Mouse (Mus musculus) hindbrain, embryonic 14.5 days (tissue): ENCODE results near the gene Tmem114. TPM values are rescaled to one million over a fixed set of nuclear protein-coding genes. Genes with fewer than 3 reads are reported as not detected.

Source experiments
- ATAC-seq: fragments of 200-750 bp; cut with Nextera tagmentation; 2 replicates; pipeline ENCODE4 v1.8.0; 2017; ENCODE audit warnings: moderate number of reproducible peaks, mild to moderate bottlenecking, moderate TSS enrichment, moderate library complexity; ENCODE audit not compliant: low FRiP score
- DNase-seq: peaks from one replicate; pipeline ENCODE4 v3.0.0-alpha.2; 2015; ENCODE audit warnings: low spot score
- H3K27ac ChIP-seq: fragments of 300-500 bp; sonication (generic); 2 replicates; pipeline ENCODE4 v1.5.1; 2014; ENCODE audit warnings: mild to moderate bottlenecking, moderate library complexity
- H3K27me3 ChIP-seq: fragments of 300-500 bp; sonication (generic); 2 replicates; pipeline ENCODE4 v1.6.1; 2014; ENCODE audit warnings: mild to moderate bottlenecking, low read length, mixed read lengths; ENCODE audit not compliant: control insufficient read depth, insufficient read depth
- H3K36me3 ChIP-seq: fragments of 300-500 bp; sonication (generic); replicated peaks from 2 replicates; pipeline ENCODE4 v1.6.1; 2014; ENCODE audit not compliant: control insufficient read depth, insufficient read depth
- H3K4me1 ChIP-seq: fragments of 300-500 bp; sonication (generic); replicated peaks from 2 replicates; pipeline ENCODE4 v1.6.1; 2014; ENCODE audit warnings: antibody characterized with exemption, low read length, mixed read lengths; ENCODE audit not compliant: control insufficient read depth, insufficient read depth
- H3K4me2 ChIP-seq: fragments of 300-500 bp; sonication (generic); replicated peaks from 2 replicates; pipeline ENCODE4 v1.6.1; 2014; ENCODE audit warnings: mild to moderate bottlenecking, moderate library complexity
- H3K4me3 ChIP-seq: fragments of 300-500 bp; sonication (generic); replicated peaks from 2 replicates; pipeline ENCODE4 v1.5.1; 2014; ENCODE audit warnings: mild to moderate bottlenecking, low read length
- H3K9ac ChIP-seq: fragments of 300-500 bp; sonication (generic); 2 replicates; pipeline ENCODE4 v1.6.1; 2014
- H3K9me3 ChIP-seq: fragments of 300-500 bp; sonication (generic); 2 replicates; pipeline ENCODE4 v1.6.1; 2016; ENCODE audit warnings: low read length; ENCODE audit not compliant: control insufficient read depth
- WGBS: fragments of 180-500 bp; shearing (Covaris S2); extraction: QIAGEN DNeasy Blood & Tissue Kit; methylation state at CpG from one replicate; pipeline ENCODE4 v1.1.7; 2014; 5-methylcytosine and 5-hydroxymethylcytosine counted together
- polyA plus RNA-seq: library from polyadenylated mRNA; unstranded; fragments of >200 nt; fragmentation: Nextera tagmentation; extraction: Ambion mirVana; gene quantifications from 2 replicates; pipeline ENCODE4 v1.2.1, GENCODE M21; 2014

Gene Tmem114
- polyA plus RNA-seq, 1 experiment from 2014 or later = 0.86 TPM

DNA sequence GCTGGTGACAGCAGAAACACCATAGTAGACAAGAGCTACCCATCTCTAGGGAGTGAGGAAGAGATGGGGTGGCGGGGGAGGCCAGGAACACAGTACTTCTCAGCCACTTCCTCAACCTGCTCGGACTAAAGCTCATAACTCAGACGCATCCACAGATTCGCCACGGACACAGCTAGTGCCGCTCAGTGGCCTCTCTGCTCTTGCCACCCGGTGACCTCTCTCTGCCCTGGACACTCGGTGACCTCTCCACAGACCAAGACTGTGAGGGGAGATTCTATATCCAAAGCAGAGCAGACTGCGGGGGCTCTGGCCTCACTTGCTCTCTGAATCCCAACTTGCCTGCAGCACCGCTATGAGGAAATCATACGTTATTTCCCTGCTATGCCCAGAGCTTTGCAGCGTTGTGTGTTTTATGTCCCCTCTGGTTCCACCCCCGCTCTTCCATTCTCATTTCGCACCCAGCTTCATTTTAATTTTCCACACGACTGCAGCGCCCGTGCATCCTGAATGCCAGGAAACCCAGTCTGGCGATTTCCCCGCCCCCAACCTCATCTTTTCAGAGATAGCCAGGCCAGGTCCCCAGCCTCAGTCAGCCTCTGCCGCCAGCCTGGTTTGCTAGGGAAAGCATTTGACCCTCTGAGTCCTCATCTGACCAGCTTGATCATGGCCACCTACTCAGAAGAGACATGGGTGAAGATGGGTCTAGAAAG lies 7.8 kb downstream of the Tmem114 start:
- WGBS = 38% methylated on average over 20 of the region's 20 CpGs
- Histone ChIP-seq H3K4me1 (no peaks in the 10 kb centered on the region), H3K4me2 (no peak overlapping the region), H3K27ac (no peak overlapping the region), H3K4me3 (no peak overlapping the region), H3K36me3 (no peaks in the 10 kb centered on the region), H3K27me3 (0 out of 2 replicates have a peak, but pooled peaks cover 3% of the 10 kb centered on the region), H3K9me3 (no peaks in the 10 kb centered on the region), H3K9ac (no peak overlapping the region)
- ATAC-seq (no peak), DNase-seq (no peak)

GRCm38 (mm10) chr16:8415996-8416395 lies 8.9 kb downstream of the Tmem114 start:
- WGBS = 87% methylated on average over 8 of the region's 8 CpGs
- Histone ChIP-seq H3K9me3 (no peaks in the 10 kb centered on the region), H3K9ac (no peak overlapping the region), H3K4me2 (no peak overlapping the region), H3K4me1 (no peaks in the 10 kb centered on the region), H3K36me3 (no peaks in the 10 kb centered on the region), H3K4me3 (no peak overlapping the region), H3K27me3 (peaks cover 5% of the 10 kb centered on the region; the same call in 1 of the 2 replicates), H3K27ac (no peak overlapping the region)
- ATAC-seq = no peak
- no peak for DNase-seq

GRCm38 (mm10) chr16:8413441-8413840 lies 11.5 kb downstream of the Tmem114 start:
- ATAC-seq (no peak), DNase-seq (no peak)
- H3K4me2 ChIP-seq = no peak overlapping the region
- H3K36me3 ChIP-seq = no peaks in the 10 kb centered on the region
- WGBS = 79% methylated on average over 8 of the region's 8 CpGs
- no peak overlapping the region for H3K27ac ChIP-seq
- no peaks in the 10 kb centered on the region for H3K4me1 ChIP-seq
- no peaks in the 10 kb centered on the region for H3K9me3 ChIP-seq
- H3K9ac ChIP-seq = no peak overlapping the region
- H3K4me3 ChIP-seq = no peak overlapping the region
- H3K27me3 ChIP-seq = peaks cover 5% of the 10 kb centered on the region; the same call in 1 of the 2 replicates

- Histone ChIP-seq H3K27me3 (peaks cover 5% of the 10 kb centered on the region; the same call in 1 of the 2 replicates), H3K4me3 (no peak overlapping the region), H3K36me3 (no peaks in the 10 kb centered on the region), H3K9ac (no peak overlapping the region), H3K4me2 (no peak overlapping the region), H3K4me1 (no peaks in the 10 kb centered on the region), H3K27ac (no peak overlapping the region), H3K9me3 (no peaks in the 10 kb centered on the region)
- ATAC-seq = peak; percentile 78
- DNase-seq = peak; percentile 89
- WGBS = 17% methylated on average over 7 of the region's 7 CpGs
Observed at GRCm38 (mm10) chr16:8412213-8412612, 12.7 kb downstream of the Tmem114 start.

DNA sequence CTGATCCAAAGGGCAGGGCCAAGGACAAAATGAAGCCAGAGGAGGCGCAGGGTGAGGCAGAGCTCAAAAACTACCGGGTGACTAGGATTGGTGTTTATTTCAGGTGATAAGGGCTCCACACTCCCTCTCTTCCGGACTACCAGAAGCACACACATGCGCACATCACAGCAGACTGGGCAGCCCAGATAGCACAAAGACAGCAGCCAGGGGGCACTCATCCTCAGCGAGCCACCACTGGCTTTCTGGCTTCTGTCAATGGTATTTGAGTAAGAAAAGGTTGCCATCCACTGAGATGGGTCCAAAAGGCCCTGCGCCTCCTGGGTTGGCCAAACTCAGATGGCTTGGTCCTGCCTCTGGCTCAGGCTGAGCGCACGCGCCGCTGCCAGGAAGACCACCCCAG lies 15.7 kb downstream of the Tmem114 start:
- H3K4me2 ChIP-seq = 0 out of 2 replicates have a peak overlapping the region, but pooled peaks have one; percentile 4
- peaks cover 5% of the 10 kb centered on the region; the same call in 1 of the 2 replicates for H3K27me3 ChIP-seq
- no peak overlapping the region for H3K4me3 ChIP-seq
- no peaks in the 10 kb centered on the region for H3K9me3 ChIP-seq
- H3K4me1 ChIP-seq = no peaks in the 10 kb centered on the region
- WGBS = 31% methylated on average over 10 of the region's 10 CpGs
- no peak overlapping the region for H3K27ac ChIP-seq
- no peaks in the 10 kb centered on the region for H3K36me3 ChIP-seq
- ATAC-seq (0 out of 2 replicates have a peak, but pooled peaks have one; percentile 44), DNase-seq (no peak)
- no peak overlapping the region for H3K9ac ChIP-seq

- DNase-seq = peak; percentile 92
- 0% methylated on average over 6 of the region's 6 CpGs for WGBS
Observed at GRCm38 (mm10) chr16:8406708-8407107, 18.2 kb downstream of the Tmem114 start.

GRCm38 (mm10) chr16:8402663-8403062 lies 22.3 kb downstream of the Tmem114 start:
- 86% methylated on average over 2 of the region's 2 CpGs for WGBS
- H3K4me3 ChIP-seq = no peak overlapping the region
- no peaks in the 10 kb centered on the region for H3K4me1 ChIP-seq
- H3K27ac ChIP-seq = no peak overlapping the region
- H3K9me3 ChIP-seq = no peaks in the 10 kb centered on the region
- no peak overlapping the region for H3K4me2 ChIP-seq
- ATAC-seq (no peak), DNase-seq (no peak)
- no peaks in the 10 kb centered on the region for H3K36me3 ChIP-seq
- H3K27me3 ChIP-seq = no peaks in the 10 kb centered on the region
- H3K9ac ChIP-seq = no peak overlapping the region

More at GRCm38 (mm10) chr16:8406708-8407107, 18.2 kb downstream of the Tmem114 start:
- H3K4me2 ChIP-seq = no peak overlapping the region
- no peak overlapping the region for H3K9ac ChIP-seq
- no peaks in the 10 kb centered on the region for H3K4me1 ChIP-seq
- H3K27me3 ChIP-seq = peaks cover 5% of the 10 kb centered on the region; the same call in 1 of the 2 replicates
- no peak for ATAC-seq
- no peaks in the 10 kb centered on the region for H3K36me3 ChIP-seq
- H3K4me3 ChIP-seq = no peak overlapping the region
- no peaks in the 10 kb centered on the region for H3K9me3 ChIP-seq
- H3K27ac ChIP-seq = no peak overlapping the region

DNA sequence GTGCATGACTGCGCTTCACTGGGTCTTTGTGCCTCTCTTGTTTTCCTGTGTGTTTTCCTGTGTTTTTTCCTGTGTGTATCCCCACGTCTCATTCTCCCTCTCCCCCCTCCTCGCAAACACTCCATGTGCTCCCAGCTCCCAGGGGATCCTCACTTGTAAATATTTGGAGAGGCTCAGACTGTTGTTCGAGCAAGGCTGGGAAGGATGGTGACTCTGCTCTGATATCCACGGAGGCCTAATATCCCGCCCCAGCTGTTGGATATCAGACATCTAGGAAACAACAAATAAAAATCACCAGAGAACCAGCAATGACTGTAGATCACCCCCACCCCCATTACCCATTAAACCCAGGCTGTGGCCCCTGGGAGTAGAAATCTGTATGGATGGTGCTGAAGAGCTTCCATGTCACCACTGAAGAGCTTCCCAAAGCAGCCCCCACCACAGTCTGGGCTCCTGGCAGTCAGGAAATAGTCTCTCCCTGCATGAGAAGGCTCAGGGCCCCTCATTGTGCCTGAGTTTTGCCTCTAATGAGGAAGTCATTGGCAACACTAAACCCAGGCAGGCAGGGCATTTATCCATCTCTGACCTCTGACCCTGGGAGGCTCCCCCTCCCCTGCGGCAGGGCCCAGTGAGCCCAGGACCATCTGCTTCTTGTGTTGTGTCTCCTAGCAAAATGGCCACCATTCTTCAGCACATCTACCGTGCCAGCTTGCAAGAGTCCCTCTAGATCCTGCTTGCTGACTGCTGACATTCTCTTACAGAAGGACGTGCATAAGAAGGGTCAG lies 23.6 kb downstream of the Tmem114 start:
- H3K36me3 ChIP-seq = no peaks in the 10 kb centered on the region
- no peak overlapping the region for H3K9ac ChIP-seq
- H3K4me3 ChIP-seq = no peak overlapping the region
- H3K27ac ChIP-seq = no peak overlapping the region
- no peaks in the 10 kb centered on the region for H3K4me1 ChIP-seq
- no peak for ATAC-seq
- no peaks in the 10 kb centered on the region for H3K9me3 ChIP-seq
- DNase-seq = no peak
- H3K4me2 ChIP-seq = no peak overlapping the region
- WGBS = 47% methylated on average over 9 of the region's 9 CpGs
- no peaks in the 10 kb centered on the region for H3K27me3 ChIP-seq

DNA sequence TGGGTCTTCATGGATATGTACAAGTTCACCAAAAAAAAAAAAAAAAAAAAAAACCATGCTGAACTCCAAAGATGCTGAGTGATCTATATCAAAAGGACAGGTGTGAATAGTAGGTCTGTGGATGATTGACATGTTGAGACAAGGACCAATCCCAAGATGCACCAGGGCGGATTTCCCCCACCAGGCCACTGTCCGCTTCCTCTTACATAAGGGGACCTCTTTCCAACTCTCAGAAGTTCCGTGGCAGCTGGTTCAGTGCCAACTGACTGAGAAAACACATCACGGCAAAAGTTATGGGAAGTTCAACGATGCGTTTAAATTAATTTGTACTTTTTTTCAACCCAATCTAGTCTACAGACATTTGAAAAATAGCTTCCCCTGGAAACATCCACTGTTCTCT lies 25.1 kb downstream of the Tmem114 start:
- Histone ChIP-seq H3K9me3 (no peaks in the 10 kb centered on the region), H3K36me3 (no peaks in the 10 kb centered on the region), H3K27ac (no peak overlapping the region), H3K9ac (no peak overlapping the region), H3K4me3 (no peak overlapping the region), H3K27me3 (no peaks in the 10 kb centered on the region), H3K4me1 (no peaks in the 10 kb centered on the region), H3K4me2 (no peak overlapping the region)
- WGBS = 83% methylated on average over 6 of the region's 6 CpGs
- DNase-seq (no peak), ATAC-seq (no peak)
